Mouse (Mus musculus) liver, embryonic 13.5 days (tissue): ENCODE measurements around the gene Rbm14. TPM values are rescaled to one million over a fixed set of nuclear protein-coding genes. Genes with fewer than 3 reads are reported as not detected.
A peak's percentile ranks its signal among the peaks of the same experiment; 100 is the strongest.
"Not testable (repeated sequence)": the region's sequence is repeated elsewhere in the genome, so short reads cannot be mapped to it uniquely, and the experiment has no call there.

ENCODE experiments used
- ATAC-seq: fragments of 200-750 bp; cut with Nextera tagmentation; 2 replicates; pipeline ENCODE4 v1.8.0; 2017; ENCODE audit warnings: low read depth, mild to moderate bottlenecking, moderate number of reproducible peaks, moderate library complexity
- DNase-seq: peaks from one replicate; pipeline ENCODE4 v3.0.0; 2022
- H3K27ac ChIP-seq: fragments of 300-500 bp; sonication (generic); 2 replicates; pipeline ENCODE4 v1.5.1; 2015; ENCODE audit warnings: moderate library complexity, mild to moderate bottlenecking, inconsistent platforms
- H3K27me3 ChIP-seq: fragments of 300-500 bp; sonication (generic); 2 replicates; pipeline ENCODE4 v1.6.1; 2015; ENCODE audit warnings: mild to moderate bottlenecking, inconsistent platforms
- H3K36me3 ChIP-seq: fragments of 300-500 bp; sonication (generic); 2 replicates; pipeline ENCODE4 v1.6.1; 2015; ENCODE audit warnings: mild to moderate bottlenecking, inconsistent platforms
- H3K4me1 ChIP-seq: fragments of 300-500 bp; sonication (generic); replicated peaks from 2 replicates; pipeline ENCODE4 v1.6.1; 2015; ENCODE audit warnings: inconsistent platforms
- H3K4me2 ChIP-seq: fragments of 300-500 bp; sonication (generic); 2 replicates; pipeline ENCODE4 v1.6.1; 2015; ENCODE audit warnings: inconsistent platforms, mild to moderate bottlenecking, moderate library complexity
- H3K4me3 ChIP-seq: fragments of 300-500 bp; sonication (generic); replicated peaks from 2 replicates; pipeline ENCODE4 v1.5.1; 2015; ENCODE audit warnings: mild to moderate bottlenecking, inconsistent platforms
- H3K9ac ChIP-seq: fragments of 300-500 bp; sonication (generic); 2 replicates; pipeline ENCODE4 v1.6.1; 2015; ENCODE audit warnings: mild to moderate bottlenecking, inconsistent platforms
- H3K9me3 ChIP-seq: fragments of 300-500 bp; sonication (generic); replicated peaks from 2 replicates; pipeline ENCODE4 v1.6.1; 2016; ENCODE audit warnings: inconsistent platforms
- WGBS: fragments of 180-500 bp; shearing (Covaris S2); methylation state at CpG from one replicate; pipeline ENCODE4 v1.1.7; 2015; ENCODE audit not compliant: insufficient replicate concordance; 5-methylcytosine and 5-hydroxymethylcytosine counted together
- polyA plus RNA-seq: library from polyadenylated mRNA; unstranded; fragments of >200 nt; fragmentation: Nextera tagmentation; extraction: Ambion mirVana; gene quantifications from 2 replicates; pipeline ENCODE4 v1.2.1, GENCODE M21; 2015

The Rbm14 gene
- polyA plus RNA-seq, 1 experiment from 2014 or later, result 38.6 TPM

DNA sequence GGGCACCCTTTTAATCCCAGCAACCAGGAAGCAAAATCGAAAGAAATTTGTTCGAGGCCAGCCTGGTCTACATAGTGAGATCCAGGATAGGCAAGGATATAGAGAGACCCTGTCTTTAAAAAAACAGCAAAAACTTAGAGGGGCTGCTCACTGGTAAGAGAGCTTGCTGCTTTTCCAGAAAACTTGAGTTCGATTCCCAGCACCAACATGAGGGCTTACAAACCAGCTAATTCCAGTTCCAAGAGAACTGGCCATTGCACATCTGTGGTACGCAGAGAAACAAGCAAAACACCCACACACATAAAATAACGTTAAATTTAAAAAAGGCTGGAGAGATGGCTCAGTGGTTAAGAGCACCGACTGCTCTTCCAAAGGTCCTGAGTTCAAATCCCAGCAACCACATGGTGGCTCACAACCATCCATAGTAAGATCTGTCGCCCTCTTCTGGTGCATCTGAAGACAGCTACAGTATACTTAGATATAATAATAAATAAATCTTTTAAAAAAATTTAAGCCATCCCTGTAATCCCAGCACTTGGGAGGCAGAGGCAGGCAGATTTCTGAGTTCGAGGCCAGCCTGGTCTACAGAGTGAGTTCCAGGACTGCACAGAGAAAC is 1.0 kb upstream of the Rbm14 start:
- not testable (repeated sequence) for DNase-seq, H3K27me3 ChIP-seq, ATAC-seq, H3K9me3 ChIP-seq, H3K36me3 ChIP-seq
- 69% methylated on average over 8 of the region's 8 CpGs for WGBS
- Histone ChIP-seq H3K4me1 (peaks cover 30% of the 10 kb centered on the region), H3K9ac (peak overlapping the region; percentile 83), H3K4me2 (peak overlapping the region; percentile 73), H3K27ac (peak overlapping the region; percentile 91), H3K4me3 (peak overlapping the region; percentile 90)

DNA sequence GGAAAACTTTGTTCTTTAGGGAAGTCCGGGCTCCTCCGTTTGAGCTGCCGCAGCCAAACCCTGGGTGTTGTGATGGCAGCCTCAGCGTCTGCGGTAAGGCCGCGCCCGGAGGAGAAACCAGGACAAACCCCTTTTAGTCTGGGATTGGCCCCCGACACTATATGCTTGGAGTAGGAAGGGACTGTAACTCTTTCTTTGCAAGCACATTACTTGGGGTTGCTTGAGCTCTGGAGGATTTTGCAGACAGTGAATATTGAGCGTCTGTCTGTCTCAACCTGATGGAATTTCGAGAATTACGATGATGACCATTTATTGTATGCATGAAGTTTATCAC is 442 bp upstream of the Rbm14 start:
- peaks cover 9% of the 10 kb centered on the region for H3K36me3 ChIP-seq
- no peak; the same call in 1 of the 2 replicates for ATAC-seq

DNA sequence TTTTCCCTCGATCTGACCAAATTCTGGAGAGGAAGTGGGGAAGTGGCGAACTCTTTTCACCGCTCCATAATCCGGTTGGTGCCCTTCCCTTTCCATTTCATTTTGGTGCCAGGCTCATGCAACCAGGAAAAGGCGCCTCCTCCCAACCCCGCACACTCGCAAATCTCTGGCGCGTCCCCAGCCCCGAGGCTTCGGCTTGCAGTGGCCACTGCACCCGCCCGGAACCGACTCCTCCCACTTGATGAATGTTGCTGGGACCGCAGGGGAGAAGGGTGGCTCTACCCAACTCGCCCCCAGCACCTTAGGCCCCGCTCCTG is 730 bp downstream of the Rbm14 start:
- Histone ChIP-seq H3K4me2 (peak overlapping the region; percentile 83), H3K4me3 (peak overlapping the region; percentile 90), H3K9me3 (no peaks in the 10 kb centered on the region; the same call in 1 of the 2 replicates), H3K27ac (peak overlapping the region; percentile 90), H3K36me3 (peaks cover 17% of the 10 kb centered on the region), H3K9ac (peak overlapping the region; percentile 88), H3K4me1 (peaks cover 46% of the 10 kb centered on the region), H3K27me3 (no peaks in the 10 kb centered on the region)
- 0% methylated on average over 17 of the region's 17 CpGs for WGBS
- ATAC-seq (no peak), DNase-seq (no peak)

More for the DNA sequence above, 442 bp upstream of the Rbm14 start:
- 3% methylated on average over 12 of the region's 12 CpGs for WGBS
- H3K4me3 ChIP-seq, result peak overlapping the region; percentile 90
- H3K9me3 ChIP-seq, result no peaks in the 10 kb centered on the region; the same call in 1 of the 2 replicates
- H3K4me1 ChIP-seq, result peaks cover 36% of the 10 kb centered on the region
- peak overlapping the region; percentile 91 for H3K27ac ChIP-seq
- no peak for DNase-seq
- H3K27me3 ChIP-seq, result no peaks in the 10 kb centered on the region
- peak overlapping the region; percentile 73 for H3K4me2 ChIP-seq
- peak overlapping the region; percentile 83 for H3K9ac ChIP-seq

DNA sequence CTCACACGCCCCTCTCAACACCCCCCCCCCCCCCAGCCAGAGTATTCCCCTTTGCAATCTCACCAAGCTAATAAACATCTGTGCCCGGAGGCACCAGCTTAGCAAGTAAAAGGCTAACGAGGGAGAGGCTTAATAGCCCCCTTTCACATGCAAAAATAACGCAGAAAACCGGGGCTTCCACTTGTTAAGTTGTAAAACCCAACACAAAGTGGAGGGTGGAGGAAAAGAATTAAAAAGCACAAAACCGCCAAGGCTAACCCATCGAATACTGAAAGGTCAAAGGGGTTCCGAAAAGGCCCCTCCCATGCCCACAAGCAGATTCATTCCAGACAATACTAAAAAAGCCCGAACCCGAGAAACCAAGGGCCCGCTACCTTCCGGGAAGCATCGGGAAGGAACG is 1.1 kb downstream of the Rbm14 start:
- no peak for DNase-seq
- peak overlapping the region; percentile 83 for H3K4me2 ChIP-seq
- H3K36me3 ChIP-seq, result peaks cover 17% of the 10 kb centered on the region
- no peaks in the 10 kb centered on the region for H3K27me3 ChIP-seq
- H3K27ac ChIP-seq, result peak overlapping the region; percentile 90
- no peak for ATAC-seq
- peaks cover 48% of the 10 kb centered on the region for H3K4me1 ChIP-seq
- H3K4me3 ChIP-seq, result peak overlapping the region; percentile 90
- H3K9me3 ChIP-seq, result no peaks in the 10 kb centered on the region; the same call in 1 of the 2 replicates
- 0% methylated on average over 14 of the region's 14 CpGs for WGBS
- H3K9ac ChIP-seq, result peak overlapping the region; percentile 88

DNA sequence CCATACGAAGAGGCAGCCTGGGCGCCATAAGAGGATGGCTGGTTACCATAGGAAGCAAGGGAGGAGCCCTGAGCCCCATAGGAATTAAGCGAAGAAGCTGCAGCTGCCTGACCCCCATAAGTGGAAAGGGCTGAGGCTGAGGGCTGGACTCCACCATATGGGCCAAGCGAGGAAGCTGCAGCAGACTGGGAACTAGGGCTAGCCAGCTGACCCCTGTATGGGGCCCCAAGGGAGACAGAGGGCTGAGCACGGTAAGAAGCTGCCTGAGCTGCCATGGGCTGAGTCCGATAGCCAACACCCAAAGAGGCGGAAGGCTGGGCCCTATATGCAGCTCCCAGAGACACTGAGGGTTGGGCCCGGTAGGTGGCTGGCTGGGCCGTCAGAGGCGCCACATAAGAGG is 8.2 kb downstream of the Rbm14 start:
- H3K36me3 ChIP-seq, result peaks cover 76% of the 10 kb centered on the region
- no peak for DNase-seq
- no peak overlapping the region for H3K9ac ChIP-seq
- WGBS, result 85% methylated on average over 10 of the region's 10 CpGs
- no peak overlapping the region for H3K4me3 ChIP-seq
- no peaks in the 10 kb centered on the region for H3K27me3 ChIP-seq
- H3K27ac ChIP-seq, result no peak overlapping the region
- ATAC-seq, result no peak
- H3K4me1 ChIP-seq, result peaks cover 58% of the 10 kb centered on the region
- no peak overlapping the region for H3K4me2 ChIP-seq
- H3K9me3 ChIP-seq, result no peaks in the 10 kb centered on the region

DNA sequence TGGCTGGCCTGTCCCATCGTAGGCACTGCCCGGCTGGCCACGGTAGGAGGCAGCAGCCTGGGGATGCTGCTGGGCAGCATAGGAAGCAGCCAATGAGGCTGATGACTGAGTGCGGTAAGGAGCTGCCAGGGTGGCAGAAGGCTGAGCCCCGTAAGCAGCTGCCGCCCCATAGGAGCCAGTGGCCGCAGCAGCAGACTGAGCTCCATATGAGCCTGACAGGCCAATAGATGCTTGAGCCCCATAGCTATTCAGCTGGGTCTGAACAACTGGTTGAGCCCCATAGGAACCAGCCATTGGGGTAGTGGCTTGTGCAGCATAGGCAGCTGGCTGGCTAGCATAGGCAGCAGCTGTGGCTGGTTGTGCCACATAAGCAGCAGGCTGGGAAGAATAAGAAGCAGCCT is 8.7 kb downstream of the Rbm14 start:
- Histone ChIP-seq H3K27ac (no peak overlapping the region), H3K27me3 (no peaks in the 10 kb centered on the region), H3K9me3 (no peaks in the 10 kb centered on the region), H3K4me3 (no peak overlapping the region), H3K4me1 (peaks cover 58% of the 10 kb centered on the region), H3K4me2 (no peak overlapping the region), H3K36me3 (peaks cover 78% of the 10 kb centered on the region), H3K9ac (no peak overlapping the region)
- ATAC-seq (no peak), DNase-seq (no peak)
- 93% methylated on average over 7 of the region's 7 CpGs for WGBS

DNA sequence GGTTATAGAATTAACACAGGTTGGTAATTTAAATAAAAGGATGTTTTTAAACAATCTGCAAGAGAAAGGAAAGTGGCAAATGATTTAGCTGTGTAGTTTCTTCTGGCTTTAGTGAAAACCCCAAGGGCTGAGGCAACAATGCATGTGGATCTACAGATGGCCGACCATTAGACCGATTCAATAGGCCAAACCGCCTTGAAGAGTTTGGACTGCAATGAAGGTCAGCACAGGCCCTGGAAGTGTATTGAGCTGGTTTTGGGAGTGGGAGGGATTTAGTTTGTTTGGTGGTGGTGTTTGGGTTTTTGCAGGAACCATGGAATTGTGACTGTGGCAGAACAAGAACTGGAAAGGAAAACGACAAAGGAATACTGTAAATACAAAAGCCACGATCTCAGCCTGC is 12.4 kb downstream of the Rbm14 start:
- H3K4me2 ChIP-seq, result no peak overlapping the region
- no peak overlapping the region for H3K4me3 ChIP-seq
- H3K9ac ChIP-seq, result no peak overlapping the region
- no peak overlapping the region for H3K27ac ChIP-seq
- no peaks in the 10 kb centered on the region for H3K9me3 ChIP-seq
- peaks cover 75% of the 10 kb centered on the region for H3K36me3 ChIP-seq
- ATAC-seq, result no peak
- no peak for DNase-seq
- WGBS, result 87% methylated on average over 5 of the region's 5 CpGs
- H3K4me1 ChIP-seq, result peaks cover 57% of the 10 kb centered on the region
- H3K27me3 ChIP-seq, result no peaks in the 10 kb centered on the region

DNA sequence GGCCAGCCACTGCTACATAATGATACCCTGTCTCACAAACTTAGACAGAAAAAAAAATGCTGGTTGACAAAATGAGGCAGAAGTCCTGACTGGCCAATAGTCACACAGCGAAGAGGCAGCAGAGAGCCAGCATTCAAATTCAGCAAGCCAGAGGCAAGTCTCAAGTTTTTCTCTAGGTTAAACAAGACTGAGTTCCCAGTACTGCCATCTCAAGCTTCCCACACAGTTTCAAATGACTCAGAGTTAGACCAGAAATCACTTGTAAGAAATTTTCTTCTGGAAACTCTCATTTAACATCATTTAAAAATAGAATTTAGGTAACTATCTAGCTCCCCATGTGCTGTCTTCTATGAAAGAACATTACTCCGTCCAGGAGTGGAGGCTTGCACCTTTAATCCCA is 13.6 kb downstream of the Rbm14 start:
- no peak for DNase-seq
- Histone ChIP-seq H3K27ac (no peak overlapping the region), H3K9me3 (no peaks in the 10 kb centered on the region), H3K4me1 (peaks cover 47% of the 10 kb centered on the region), H3K36me3 (peaks cover 63% of the 10 kb centered on the region), H3K27me3 (no peaks in the 10 kb centered on the region), H3K4me2 (no peak overlapping the region), H3K9ac (no peak overlapping the region), H3K4me3 (no peak overlapping the region)
- ATAC-seq, result no peak
- WGBS, result 89% methylated on average over 2 of the region's 2 CpGs

DNA sequence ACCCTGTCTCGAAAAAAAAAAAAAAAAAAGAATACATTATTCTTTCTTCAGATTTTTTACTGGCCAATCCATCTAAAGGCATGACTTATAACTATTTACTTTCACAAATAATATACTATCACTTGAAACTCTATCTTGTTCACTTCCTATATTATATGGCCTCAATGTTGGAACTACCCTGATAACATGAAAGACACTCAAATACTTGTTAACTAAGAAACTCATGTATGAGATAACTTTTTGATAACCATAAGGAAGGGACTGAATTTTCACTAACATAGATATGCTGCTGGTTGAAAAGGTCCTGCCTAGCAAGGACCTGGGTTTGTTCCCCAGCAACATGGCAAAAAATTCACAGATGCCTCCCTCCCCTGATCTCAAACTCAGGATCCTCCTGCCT is 15.5 kb downstream of the Rbm14 start:
- H3K4me2 ChIP-seq, result no peak overlapping the region
- ATAC-seq (no peak), DNase-seq (no peak)
- H3K9ac ChIP-seq, result peak overlapping the region; percentile 69; the same call in 1 of the 2 replicates
- no peaks in the 10 kb centered on the region for H3K9me3 ChIP-seq
- H3K36me3 ChIP-seq, result peaks cover 58% of the 10 kb centered on the region
- WGBS, result 68% methylated on average over 1 of the region's 1 CpGs
- H3K4me3 ChIP-seq, result no peak overlapping the region
- peak overlapping the region; percentile 37; the same call in 1 of the 2 replicates for H3K27ac ChIP-seq
- H3K4me1 ChIP-seq, result peaks cover 63% of the 10 kb centered on the region
- H3K27me3 ChIP-seq, result no peaks in the 10 kb centered on the region

DNA sequence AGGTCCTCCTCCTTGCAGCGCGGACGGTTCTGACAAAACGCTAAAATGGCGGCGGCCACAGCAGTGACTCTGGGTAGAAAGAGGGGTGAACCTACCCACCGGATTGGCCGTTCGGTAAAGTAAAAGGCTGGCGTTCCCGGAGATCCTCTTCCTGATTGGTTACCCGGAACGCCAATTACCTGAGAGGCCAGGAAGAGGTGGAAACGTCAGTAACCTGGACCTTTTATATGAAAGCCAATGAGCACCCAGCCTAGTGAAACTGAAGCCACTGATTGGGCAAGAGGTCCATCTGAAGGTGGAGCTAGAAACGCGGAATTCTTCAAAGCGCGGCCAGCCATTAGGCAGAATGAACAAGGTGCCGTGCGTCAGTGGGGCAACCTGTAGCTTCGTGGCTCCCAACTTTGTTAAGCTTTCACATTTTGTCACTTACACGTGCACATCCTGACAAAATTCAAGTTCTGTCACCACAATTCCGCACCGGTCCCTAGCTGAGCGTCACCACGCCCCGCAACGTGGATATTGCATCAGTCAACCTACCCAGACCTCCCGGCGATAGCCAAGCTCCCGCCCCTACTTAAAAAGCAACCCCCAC is 17.5 kb downstream of the Rbm14 start, which contains the start of gene Rbm4:
TSS of gene Rbm4 (minus strand) at position 71 of the 592 bp plus-strand sequence.
- peak within 1 kb of the TSS; percentile 89 for H3K27ac ChIP-seq
- under 1% methylated on average over 31 of the region's 31 CpGs for WGBS
- peak within 1 kb of the TSS; percentile 93 for H3K4me2 ChIP-seq
- no peaks in the 10 kb centered on the region for H3K27me3 ChIP-seq
- H3K4me1 ChIP-seq, result peaks cover 73% of the 10 kb centered on the region
- peak within 1 kb of the TSS; percentile 86 for H3K4me3 ChIP-seq
- ATAC-seq (peak; percentile 97), DNase-seq (peak; percentile 99)
- peaks cover 56% of the 10 kb centered on the region for H3K36me3 ChIP-seq
- no peaks in the 10 kb centered on the region for H3K9me3 ChIP-seq
- H3K9ac ChIP-seq, result peak within 1 kb of the TSS; percentile 81

DNA sequence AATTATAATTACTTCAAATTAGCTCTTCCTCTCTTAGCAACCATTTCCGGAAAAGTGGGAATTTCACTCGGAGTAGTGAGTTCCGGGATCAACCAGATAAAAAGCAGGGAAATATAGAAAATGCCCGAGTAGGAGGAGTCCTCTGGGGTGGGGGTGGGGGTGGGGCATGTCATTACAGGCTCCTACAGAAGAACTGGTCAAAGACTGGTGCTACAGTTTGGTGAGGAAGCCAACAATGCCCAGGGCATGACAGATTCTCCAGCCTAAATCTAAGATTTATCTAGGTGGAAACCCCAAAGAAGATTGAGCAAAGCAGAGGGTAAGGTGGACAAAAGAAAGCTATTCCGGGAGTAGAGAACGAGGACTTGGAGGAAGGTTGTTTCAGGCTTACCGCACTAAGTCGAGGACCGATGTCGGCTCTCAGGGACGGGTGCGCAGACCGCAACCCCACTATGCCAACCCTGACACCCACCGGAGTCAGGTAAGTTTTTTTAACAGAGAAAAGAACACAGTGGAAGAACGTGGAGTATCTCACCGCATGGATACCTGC is 18.1 kb downstream of the Rbm14 start:
- ATAC-seq, result peak; percentile 34

More for the DNA sequence above, 18.1 kb downstream of the Rbm14 start:
- DNase-seq, result no peak
- Histone ChIP-seq H3K4me1 (peaks cover 68% of the 10 kb centered on the region), H3K4me3 (peak overlapping the region; percentile 86), H3K27ac (peak overlapping the region; percentile 89), H3K27me3 (no peaks in the 10 kb centered on the region), H3K9ac (peak overlapping the region; percentile 81), H3K4me2 (peak overlapping the region; percentile 93), H3K36me3 (peaks cover 54% of the 10 kb centered on the region), H3K9me3 (no peaks in the 10 kb centered on the region)
- WGBS, result 0% methylated on average over 16 of the region's 16 CpGs
